Mouse (Mus musculus) left cerebral cortex, adult 9 months (tissue): ENCODE measurements at regions not wholly inside any gene's neighbourhood (a gene's known extent, or its start where the extent isn't known, plus 50 kb on each side); places are given as distances from the start of the nearest gene placed in this dataset.
"Not testable (repeated sequence)": the region's sequence is repeated elsewhere in the genome, so short reads cannot be mapped to it uniquely, and the experiment has no call there.

Source experiments
- DNase-seq, 2 experiments: peaks; one replicate each; pipeline ENCODE4 v3.0.0; 2022; ENCODE audit warnings: low spot score in 2 of 2

- DNase-seq, result no peak
These were observed 56.5 kb downstream of the Gm8797 start for GRCm38 (mm10) chr3:5806947-5807575.

GRCm38 (mm10) chr3:5811071-5811590 lies 60.5 kb downstream of the Gm8797 start:
- no peak for DNase-seq

GRCm38 (mm10) chr3:5820243-5820642 lies 69.6 kb downstream of the Gm8797 start:
- not testable (repeated sequence) for DNase-seq

GRCm38 (mm10) chr3:5860237-5860636 lies 109.6 kb downstream of the Gm8797 start:
- DNase-seq, result peak; percentile 100

- no peak for DNase-seq
These were observed 119.8 kb downstream of the Gm8797 start for GRCm38 (mm10) chr3:5870407-5870806.

GRCm38 (mm10) chr3:5879113-5879512 lies 128.5 kb downstream of the Gm8797 start:
- DNase-seq, result no peak

GRCm38 (mm10) chr3:5917536-5917935 lies 166.9 kb downstream of the Gm8797 start:
- no peak for DNase-seq

GRCm38 (mm10) chr3:5950243-5950642 lies 199.6 kb downstream of the Gm8797 start:
- not testable (repeated sequence) for DNase-seq

GRCm38 (mm10) chr3:5989011-5989645 lies 238.5 kb downstream of the Gm8797 start:
- not testable (repeated sequence) for DNase-seq

GRCm38 (mm10) chr3:6004423-6004822 lies 253.8 kb downstream of the Gm8797 start:
- DNase-seq, result no peak

GRCm38 (mm10) chr3:6018749-6019148 lies 268.1 kb downstream of the Gm8797 start:
- no peak for DNase-seq

- not testable (repeated sequence) for DNase-seq
These were observed 290.7 kb downstream of the Gm8797 start for GRCm38 (mm10) chr3:6041325-6041724.

- no peak for DNase-seq
These were observed 299.0 kb downstream of the Gm8797 start for GRCm38 (mm10) chr3:6049472-6050045.

GRCm38 (mm10) chr3:6051901-6052300 lies 301.3 kb downstream of the Gm8797 start:
- no peak for DNase-seq

GRCm38 (mm10) chr3:6083855-6084254 lies 333.2 kb downstream of the Gm8797 start:
- DNase-seq, result no peak

- DNase-seq, result no peak
These were observed 336.7 kb downstream of the Gm8797 start for GRCm38 (mm10) chr3:6087267-6087666.

- DNase-seq, result no peak
These were observed 343.3 kb downstream of the Gm8797 start for GRCm38 (mm10) chr3:6093931-6094330.

- DNase-seq, result not testable (repeated sequence)
These were observed 343.8 kb downstream of the Gm8797 start for GRCm38 (mm10) chr3:6094410-6094809.

GRCm38 (mm10) chr3:6100863-6101262 lies 350.3 kb downstream of the Gm8797 start:
- no peak for DNase-seq

GRCm38 (mm10) chr3:6102866-6103265 lies 352.3 kb downstream of the Gm8797 start:
- DNase-seq, result no peak

GRCm38 (mm10) chr3:6106659-6107058 lies 356.1 kb downstream of the Gm8797 start:
- no peak for DNase-seq

GRCm38 (mm10) chr3:6107377-6108155 lies 357.0 kb downstream of the Gm8797 start:
- DNase-seq, result no peak
